Mouse (Mus musculus) brain, adult 2 months (tissue): ENCODE measurements around the gene Lmntd1.

Source experiments
- DNase-seq: peaks from one replicate; pipeline ENCODE4 v3.0.0; 2011; ENCODE audit warnings: low read depth, low spot score

Gene Lmntd1

GRCm38 (mm10) chr6:145614219-145614618 is at the start of gene Lmntd1:
TSS of gene Lmntd1 (minus strand) at chr6:145614319.
- DNase-seq, result no peak

GRCm38 (mm10) chr6:145660943-145661342 is 46.8 kb upstream of the Lmntd1 start:
- DNase-seq, result no peak

- peak; percentile 2 for DNase-seq
These were observed 45.0 kb upstream of the Lmntd1 start for GRCm38 (mm10) chr6:145659116-145659515.

- DNase-seq, result peak; percentile 3
These were observed 42.8 kb upstream of the Lmntd1 start for GRCm38 (mm10) chr6:145656740-145657591.

- no peak for DNase-seq
These were observed 41.6 kb upstream of the Lmntd1 start for GRCm38 (mm10) chr6:145655678-145656077.

- DNase-seq, result peak; percentile 17
These were observed 40.1 kb upstream of the Lmntd1 start for GRCm38 (mm10) chr6:145654062-145654836.

GRCm38 (mm10) chr6:145653626-145654025 is 39.5 kb upstream of the Lmntd1 start:
- DNase-seq, result no peak

- no peak for DNase-seq
These were observed 38.9 kb upstream of the Lmntd1 start for GRCm38 (mm10) chr6:145652986-145653385.

GRCm38 (mm10) chr6:145651976-145652375 is 37.9 kb upstream of the Lmntd1 start:
- no peak for DNase-seq

GRCm38 (mm10) chr6:145640971-145641506 is 26.9 kb upstream of the Lmntd1 start:
- DNase-seq, result no peak

GRCm38 (mm10) chr6:145638248-145638647 is 24.1 kb upstream of the Lmntd1 start:
- no peak for DNase-seq

GRCm38 (mm10) chr6:145636682-145637081 is 22.6 kb upstream of the Lmntd1 start:
- DNase-seq, result no peak

GRCm38 (mm10) chr6:145634454-145634853 is 20.3 kb upstream of the Lmntd1 start:
- DNase-seq, result no peak

GRCm38 (mm10) chr6:145630269-145630668 is 16.1 kb upstream of the Lmntd1 start:
- DNase-seq, result no peak

- DNase-seq, result no peak
These were observed 9.0 kb upstream of the Lmntd1 start for GRCm38 (mm10) chr6:145623141-145623540.

- DNase-seq, result no peak
These were observed 2.5 kb upstream of the Lmntd1 start for GRCm38 (mm10) chr6:145616402-145617229.

GRCm38 (mm10) chr6:145615666-145616210 is 1.6 kb upstream of the Lmntd1 start, which contains the start of gene Tuba3b:
TSS of gene Tuba3b (plus strand) at chr6:145615757.
- no peak for DNase-seq

GRCm38 (mm10) chr6:145612611-145613010 is 1.5 kb downstream of the Lmntd1 start:
- DNase-seq, result peak; percentile 67

- DNase-seq, result no peak
These were observed 3.2 kb downstream of the Lmntd1 start for GRCm38 (mm10) chr6:145610901-145611300.

GRCm38 (mm10) chr6:145608693-145609092 is 5.4 kb downstream of the Lmntd1 start:
- DNase-seq, result no peak

GRCm38 (mm10) chr6:145607746-145608145 is 6.4 kb downstream of the Lmntd1 start:
- DNase-seq, result no peak
